Mouse (Mus musculus) right cerebral cortex, postnatal 36 days (tissue): ENCODE results near the gene Atp6ap1.

Experiments used
- DNase-seq, 2 experiments: peaks; one replicate each; pipeline ENCODE4 v3.0.0; 2022; ENCODE audit warnings: low spot score in 2 of 2, mixed read lengths in 1 of 2

Atp6ap1 gene

DNA sequence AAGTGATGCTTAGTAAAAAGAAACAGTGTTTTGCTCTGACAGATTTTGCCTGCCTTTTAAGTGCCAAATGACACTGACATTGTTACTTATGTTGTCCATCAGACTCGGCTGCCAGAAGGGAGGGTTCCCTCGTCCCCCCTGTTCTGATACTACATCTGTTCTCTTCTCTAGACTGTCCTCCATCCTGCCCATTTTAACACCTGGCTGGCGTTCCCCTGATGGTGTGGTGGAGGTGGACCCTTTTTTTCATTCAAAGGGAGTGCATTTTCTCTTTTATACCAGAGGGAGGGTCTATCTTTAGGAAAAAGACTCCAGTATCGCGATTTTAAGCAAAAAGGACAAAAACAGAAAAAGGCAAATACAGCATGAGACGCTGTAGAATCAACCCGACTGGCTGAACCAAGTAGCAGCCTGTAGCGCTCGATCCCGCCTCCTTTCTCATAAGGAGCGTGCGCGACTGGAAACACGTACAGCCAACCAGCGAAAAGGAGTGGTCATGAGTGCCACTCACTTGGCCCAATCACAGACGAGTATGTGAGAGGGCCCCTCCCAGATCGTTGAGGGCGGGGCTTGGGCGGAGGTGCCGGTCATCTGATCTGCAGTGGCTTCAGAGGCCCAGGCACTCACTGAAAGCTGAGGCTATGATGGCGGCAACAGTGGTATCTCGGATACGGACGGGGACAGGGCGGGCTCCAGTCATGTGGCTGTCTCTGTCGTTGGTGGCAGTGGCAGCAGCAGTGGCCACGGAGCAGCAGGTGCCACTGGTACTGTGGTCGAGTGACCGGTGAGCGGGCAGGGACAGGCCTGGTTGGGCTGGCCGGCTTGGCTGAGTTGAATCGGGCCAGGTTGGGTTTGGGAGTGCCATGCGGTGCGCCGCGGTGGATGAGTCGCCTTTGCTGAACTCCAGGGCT, at the start of gene Atp6ap1:
Gene Atp6ap1 (plus strand): TSS at position 560 of the 911 bp plus-strand sequence.
- peak; percentile 92 to 95 for DNase-seq

DNA sequence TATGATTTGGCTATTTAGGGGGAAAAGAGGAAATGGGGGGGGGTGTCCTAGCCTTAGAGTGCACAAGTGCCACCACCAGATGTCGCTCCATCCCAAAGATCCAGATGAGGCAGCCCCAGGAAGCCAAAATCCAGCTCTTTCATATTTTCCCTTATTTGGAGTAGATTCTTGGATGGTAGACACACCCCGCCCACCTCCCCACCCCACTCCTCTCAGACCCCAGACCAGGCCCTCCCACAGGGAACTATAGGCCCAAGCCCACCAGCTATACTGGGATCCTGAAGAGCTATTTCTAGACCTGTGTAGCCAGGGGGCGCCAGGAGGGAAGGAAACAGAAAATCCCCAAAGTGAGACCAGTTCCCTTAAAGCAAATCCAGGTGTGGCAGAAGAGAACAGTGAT, 48.2 kb upstream of the Atp6ap1 start:
- no peak for DNase-seq

DNA sequence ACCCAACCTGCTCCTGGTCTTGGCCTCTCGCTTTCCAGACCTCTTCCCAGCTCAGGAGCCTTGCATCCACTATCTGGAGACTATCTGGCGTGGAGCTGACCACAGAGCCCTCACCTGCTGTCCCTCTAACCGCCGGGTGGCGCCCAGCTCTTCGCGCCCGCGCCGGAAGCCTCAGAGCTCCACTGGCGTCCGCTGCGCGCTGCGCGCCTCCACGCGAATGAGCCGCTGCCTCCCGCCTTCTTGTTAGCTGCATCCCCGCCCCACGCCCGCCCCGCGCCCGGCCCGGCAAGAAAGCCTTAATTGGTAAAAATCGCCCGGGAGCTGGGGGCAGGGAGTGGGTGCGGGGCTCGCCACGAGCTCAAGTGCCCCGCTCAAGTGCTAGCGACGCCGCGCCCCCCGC, 47.3 kb upstream of the Atp6ap1 start, which contains the start of gene Flna:
Gene Flna (minus strand): TSS at position 206 of the 400 bp plus-strand sequence.
- peak; percentile 36 to 51 for DNase-seq

DNA sequence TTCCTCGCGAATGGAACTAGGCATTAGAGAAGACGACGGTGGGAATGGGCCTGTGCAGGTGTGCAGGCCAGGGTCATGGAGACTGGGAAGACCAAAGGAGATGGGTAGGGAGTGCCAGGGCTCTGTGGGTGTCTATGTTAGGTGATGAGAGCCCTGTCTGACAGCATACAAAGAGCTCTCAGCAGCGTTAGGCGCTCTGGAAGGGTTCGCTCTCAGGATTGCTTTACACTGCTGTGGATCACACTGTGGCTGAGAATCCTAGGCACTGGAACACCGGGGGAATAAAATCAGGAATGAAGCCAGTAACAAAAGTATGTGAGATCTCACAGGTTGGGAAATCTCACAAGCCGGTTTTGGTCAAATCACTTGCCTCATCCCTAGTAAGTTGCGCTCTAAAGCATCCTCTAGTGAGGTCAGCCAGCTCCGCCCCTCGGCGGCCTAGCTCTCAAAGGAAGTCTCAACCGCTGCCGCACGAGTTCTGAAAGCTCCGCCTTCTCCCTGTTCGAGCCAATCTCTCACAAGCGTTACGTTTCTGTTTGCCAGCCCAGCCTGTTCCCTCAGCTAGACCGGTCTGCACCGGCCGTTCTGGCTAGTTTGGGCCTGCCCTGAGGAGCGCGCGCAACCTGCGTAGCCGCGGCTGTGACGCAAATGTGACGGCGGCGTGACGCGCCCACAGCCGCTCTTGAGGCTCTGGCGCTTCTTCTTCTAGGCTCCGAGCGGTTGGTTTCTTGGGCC, 42.6 kb upstream of the Atp6ap1 start, which contains the start of gene Emd:
Gene Emd (plus strand): TSS at position 535 of the 735 bp plus-strand sequence.
- peak; percentile 83 to 92 for DNase-seq

DNA sequence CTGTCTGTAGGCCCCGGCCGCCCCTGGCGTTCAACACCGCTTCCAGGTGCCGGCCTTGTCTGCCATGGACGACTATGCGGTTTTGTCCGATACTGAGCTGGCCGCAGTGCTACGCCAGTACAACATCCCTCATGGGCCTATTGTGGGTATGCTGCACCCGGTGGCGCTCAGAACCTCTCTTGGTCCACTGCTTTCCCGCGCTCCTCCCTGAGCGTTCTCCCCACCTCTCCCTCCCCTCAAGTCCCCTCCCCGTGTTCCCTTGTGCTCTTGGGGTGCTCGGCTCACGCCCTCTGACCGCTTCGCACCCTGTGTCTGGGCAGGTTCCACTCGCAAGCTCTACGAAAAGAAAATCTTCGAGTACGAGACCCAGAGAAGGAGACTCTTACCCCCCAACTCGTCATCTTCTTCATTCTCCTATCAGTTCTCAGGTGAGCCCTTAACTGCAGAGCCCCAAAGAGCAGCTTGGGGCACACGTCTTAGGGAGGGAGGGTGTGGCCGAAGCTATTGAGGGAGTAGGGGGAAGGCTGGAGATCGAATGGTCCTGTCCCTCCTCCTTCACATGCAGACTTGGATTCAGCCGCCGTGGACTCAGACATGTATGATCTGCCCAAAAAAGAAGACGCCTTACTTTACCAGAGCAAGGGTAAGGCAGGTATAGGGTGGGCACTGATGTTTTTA, 41.9 kb upstream of the Atp6ap1 start:
- DNase-seq, result no peak

- DNase-seq, result no peak
Observed at GRCm38 (mm10) chrX:74257746-74258145, 39.2 kb upstream of the Atp6ap1 start.

DNA sequence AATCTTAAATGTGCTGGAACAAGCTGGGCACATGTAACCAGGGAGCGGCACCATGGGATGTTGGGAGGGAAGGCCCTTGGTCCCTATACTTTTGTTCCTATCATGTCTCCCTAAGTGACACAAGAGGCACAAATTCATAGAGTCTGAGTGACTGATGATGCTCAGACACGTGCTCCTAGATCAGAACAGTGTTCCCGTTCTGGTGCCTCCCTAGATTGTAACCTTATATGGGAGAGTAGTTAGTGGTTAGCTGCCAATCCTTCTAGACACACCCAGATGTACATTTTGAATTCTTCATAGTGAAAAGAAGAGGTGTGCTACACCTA, 27.2 kb upstream of the Atp6ap1 start:
- peak in 1 of 2 experiments; percentile 10 for DNase-seq

GRCm38 (mm10) chrX:74270062-74270901, 26.6 kb upstream of the Atp6ap1 start, which contains the start of gene Rpl10:
Gene Rpl10, plus strand, starts transcription at chrX:74270812.
- DNase-seq, result peak; percentile 87 to 93

DNA sequence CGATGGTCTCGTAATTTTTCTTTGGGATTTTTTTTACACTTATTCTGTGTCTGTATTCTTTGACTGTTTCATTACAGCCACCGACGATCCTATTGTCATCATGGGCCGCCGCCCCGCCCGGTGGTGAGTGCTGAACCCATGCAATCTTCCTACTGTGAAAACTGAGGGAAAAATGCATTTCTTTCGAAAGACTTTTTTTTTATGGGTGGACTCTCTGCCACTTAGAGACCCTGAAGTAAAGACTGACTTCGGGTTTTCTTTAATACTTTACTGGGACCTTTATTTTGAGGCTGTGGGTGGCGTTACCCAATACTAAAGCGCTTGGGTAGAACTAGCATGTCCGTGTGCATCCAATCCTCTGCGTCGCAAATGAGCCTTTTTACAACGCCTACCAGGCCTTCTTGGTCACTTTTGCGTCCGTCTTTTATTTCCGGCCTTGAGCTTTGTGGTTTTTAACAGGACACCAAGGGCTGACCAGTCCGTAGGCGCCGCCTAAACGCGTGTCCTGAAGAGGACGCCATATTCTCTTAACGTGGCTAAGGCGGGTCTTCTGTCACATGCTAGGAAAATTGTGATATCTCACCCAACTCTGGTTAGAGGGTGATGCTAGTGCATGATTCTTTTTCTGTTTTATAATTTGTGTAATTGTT, 25.9 kb upstream of the Atp6ap1 start:
- no peak for DNase-seq

GRCm38 (mm10) chrX:74273422-74274322, 23.2 kb upstream of the Atp6ap1 start:
- DNase-seq, result no peak

DNA sequence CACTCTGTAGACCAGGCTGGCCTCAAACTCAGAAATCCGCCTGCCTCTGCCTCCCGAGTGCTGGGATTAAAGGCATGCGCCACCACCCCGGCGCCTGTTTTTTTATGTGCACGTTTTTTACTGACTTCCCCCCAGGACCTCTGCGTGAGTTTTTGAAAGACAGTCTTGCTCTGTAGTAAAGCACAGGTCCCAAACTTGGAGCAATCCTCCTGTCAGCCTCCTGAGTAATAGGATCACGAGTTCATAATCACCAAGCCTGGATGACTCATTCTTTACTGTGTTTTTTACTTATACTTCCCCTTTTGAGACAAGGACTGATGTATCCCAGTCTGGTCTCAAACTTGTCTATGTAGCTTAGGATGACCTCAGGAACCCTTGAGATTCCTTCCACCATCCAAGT, 19.0 kb upstream of the Atp6ap1 start:
- DNase-seq, result no peak

DNA sequence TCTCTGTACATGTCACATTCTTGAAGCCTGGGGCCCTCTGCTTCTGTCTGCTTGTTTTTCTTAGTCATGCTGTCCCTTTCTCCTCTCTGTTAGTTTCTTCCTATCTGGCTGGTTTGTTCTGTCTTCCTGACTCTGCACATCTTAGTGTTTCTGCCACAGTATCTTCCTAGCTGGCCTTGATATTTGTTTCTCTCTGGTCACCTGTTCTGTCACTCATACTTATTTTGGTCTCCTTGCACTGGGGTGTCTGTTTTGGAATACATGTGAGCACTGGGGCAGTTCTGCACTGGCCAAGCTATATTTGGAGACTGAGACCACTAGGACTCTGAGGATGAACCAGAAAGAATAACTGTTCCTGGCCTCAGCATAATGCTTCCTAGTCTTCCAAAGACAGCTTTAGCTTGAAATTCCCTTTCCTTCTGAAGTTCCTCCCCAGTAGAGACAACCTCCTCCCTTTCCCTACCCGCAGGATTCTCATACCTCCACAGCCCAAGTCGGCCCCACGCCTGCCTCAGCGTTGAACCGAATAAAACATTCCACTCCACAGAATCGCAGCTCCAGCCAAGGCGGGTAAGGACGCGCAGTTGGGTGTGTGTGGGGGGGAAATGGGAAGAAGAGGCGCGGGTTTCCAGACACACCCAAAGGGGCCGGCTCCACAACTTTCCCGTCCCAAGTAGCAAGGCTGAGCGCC, 15.7 kb upstream of the Atp6ap1 start:
- no peak for DNase-seq

- peak; percentile 25 to 53 for DNase-seq
Observed at GRCm38 (mm10) chrX:74281732-74282394, 15.0 kb upstream of the Atp6ap1 start, which contains the start of the genes Taz and Dnase1l1. Gene Taz, plus strand, starts transcription at chrX:74281912. Gene Dnase1l1, minus strand, starts transcription at chrX:74282337.

DNA sequence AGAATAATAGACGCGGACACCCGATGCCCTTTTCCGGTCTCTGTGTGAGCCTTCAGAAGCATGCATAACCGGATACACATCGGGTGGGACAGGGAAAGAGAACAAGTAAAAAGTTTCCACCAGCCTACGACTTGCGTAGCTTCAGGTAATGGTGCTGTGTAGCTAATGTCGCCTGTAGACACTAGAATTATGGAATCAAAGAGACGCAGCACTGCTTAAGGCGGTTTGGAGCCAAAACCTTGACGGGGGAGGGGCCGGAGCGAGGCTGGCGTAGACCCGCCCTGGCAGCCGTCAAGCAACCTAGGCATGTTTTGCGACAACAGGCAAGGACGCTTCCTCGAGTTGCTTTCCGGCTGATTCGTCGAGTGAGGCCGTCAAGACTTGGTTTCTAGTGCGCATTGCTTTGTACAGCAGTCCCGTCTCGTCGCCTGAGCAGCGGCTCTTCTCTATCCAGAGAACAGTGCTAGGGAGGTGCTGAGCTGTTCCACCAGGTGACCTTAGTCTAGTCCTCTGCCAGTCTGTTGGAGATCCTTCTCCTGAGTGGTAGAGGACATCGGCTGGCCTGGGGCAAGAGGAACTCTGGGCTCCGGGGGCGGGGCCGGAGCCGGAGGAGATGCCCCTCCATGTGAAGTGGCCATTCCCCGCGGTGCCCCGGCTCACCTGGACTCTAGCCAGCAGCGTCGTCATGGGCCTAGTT, 14.4 kb upstream of the Atp6ap1 start:
- peak; percentile 81 to 82 for DNase-seq

GRCm38 (mm10) chrX:74283092-74283437, 13.8 kb upstream of the Atp6ap1 start:
- DNase-seq, result no peak

GRCm38 (mm10) chrX:74293431-74293830, 3.5 kb upstream of the Atp6ap1 start:
- no peak for DNase-seq

DNA sequence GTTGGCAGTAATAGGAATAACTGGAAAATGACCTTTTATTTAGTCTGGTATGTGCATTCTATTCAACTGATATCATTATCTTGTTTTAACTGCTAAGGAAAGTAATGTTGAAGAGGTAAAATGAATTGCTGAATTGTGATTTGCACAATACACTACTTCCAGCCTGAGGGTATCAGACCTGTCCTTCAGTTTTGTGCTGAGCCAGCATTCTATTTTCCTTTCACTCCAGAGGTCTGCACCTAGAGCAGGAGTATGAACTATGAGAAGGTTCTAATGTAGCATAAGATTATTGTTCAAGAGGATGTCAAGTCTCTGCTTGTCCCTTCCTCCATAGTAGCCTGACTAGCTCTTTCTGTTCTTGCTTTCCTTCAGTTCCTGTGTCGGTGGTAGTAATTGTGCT, 1.5 kb downstream of the Atp6ap1 start:
- DNase-seq, result no peak

DNA sequence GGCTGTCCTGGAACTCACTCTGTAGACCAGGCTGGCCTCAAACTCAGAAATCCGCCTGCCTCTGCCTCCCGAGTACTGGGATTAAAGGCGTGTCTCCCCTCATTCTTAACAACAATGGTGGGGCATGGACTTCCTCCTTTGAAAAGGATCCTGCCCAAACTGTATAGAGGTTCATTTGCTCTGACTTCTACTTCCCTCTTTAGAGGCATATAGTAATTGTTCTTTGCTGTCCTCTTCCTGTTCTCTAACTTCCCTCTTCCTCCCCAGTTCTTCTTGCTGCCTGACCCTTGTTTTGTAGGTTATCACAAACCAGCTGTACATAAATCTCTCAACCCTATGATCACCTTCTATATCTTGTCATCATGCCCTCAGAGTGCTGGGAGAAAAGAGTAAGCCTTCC, 2.8 kb downstream of the Atp6ap1 start:
- DNase-seq, result no peak
